Mouse (Mus musculus): ENCODE measurements around the gene Agap1. TPM values are rescaled to one million over a fixed set of nuclear protein-coding genes. Genes with fewer than 3 reads are reported as not detected.
A peak's percentile ranks its signal among the peaks of the same experiment; 100 is the strongest.

Gene Agap1
- polyA plus RNA-seq, 1 experiment from 2014 or later, result 31.9 TPM

GRCm38 (mm10) chr1:89716234-89716633 is 261.6 kb downstream of the Agap1 start:
- H3K4me1 ChIP-seq (ENCODE audit: control insufficient read depth, insufficient read depth, low read depth, low read length), result peaks cover 20% of the 10 kb centered on the region
- no peak overlapping the region for H3K9ac ChIP-seq (ENCODE audit: low read depth, low read length)
- H3K4me3 ChIP-seq (ENCODE audit: low read length), result no peak overlapping the region
- no peak for ATAC-seq
- WGBS, result 90% methylated on average over 2 of the region's 2 CpGs
- no peaks in the 10 kb centered on the region for H3K27me3 ChIP-seq (replicated peaks; ENCODE audit: control insufficient read depth, insufficient read depth, low read length)
- no peaks in the 10 kb centered on the region for H3K9me3 ChIP-seq (ENCODE audit: control insufficient read depth, low read length)
- 0 out of 2 replicates have a peak, but pooled peaks cover 2% of the 10 kb centered on the region for H3K36me3 ChIP-seq (ENCODE audit: control insufficient read depth, insufficient read depth, low read length)
- no peak overlapping the region for H3K4me2 ChIP-seq (ENCODE audit: low read length)
- H3K27ac ChIP-seq (ENCODE audit: low read depth, low read length), result no peak overlapping the region

GRCm38 (mm10) chr1:89717100-89717499 is 262.5 kb downstream of the Agap1 start:
- H3K36me3 ChIP-seq (ENCODE audit: control insufficient read depth, insufficient read depth, low read length), result 0 out of 2 replicates have a peak, but pooled peaks cover 1% of the 10 kb centered on the region
- H3K9ac ChIP-seq (ENCODE audit: low read depth, low read length), result no peak overlapping the region
- no peaks in the 10 kb centered on the region for H3K9me3 ChIP-seq (ENCODE audit: control insufficient read depth, low read length)
- no peaks in the 10 kb centered on the region for H3K27me3 ChIP-seq (replicated peaks; ENCODE audit: control insufficient read depth, insufficient read depth, low read length)
- H3K4me3 ChIP-seq (ENCODE audit: low read length), result no peak overlapping the region
- no peak overlapping the region for H3K27ac ChIP-seq (ENCODE audit: low read depth, low read length)
- peaks cover 20% of the 10 kb centered on the region for H3K4me1 ChIP-seq (ENCODE audit: control insufficient read depth, insufficient read depth, low read depth, low read length)
- H3K4me2 ChIP-seq (ENCODE audit: low read length), result no peak overlapping the region
- ATAC-seq, result no peak
- WGBS, result 91% methylated on average over 4 of the region's 4 CpGs

- H3K9ac ChIP-seq (ENCODE audit: low read depth, low read length), result no peak overlapping the region
- peaks cover 16% of the 10 kb centered on the region for H3K4me1 ChIP-seq (ENCODE audit: control insufficient read depth, insufficient read depth, low read depth, low read length)
- no peak overlapping the region for H3K4me3 ChIP-seq (ENCODE audit: low read length)
- no peak overlapping the region for H3K4me2 ChIP-seq (ENCODE audit: low read length)
- no peak for ATAC-seq
- no peak overlapping the region for H3K27ac ChIP-seq (ENCODE audit: low read depth, low read length)
- 49% methylated on average over 7 of the region's 7 CpGs for WGBS
- no peaks in the 10 kb centered on the region for H3K9me3 ChIP-seq (ENCODE audit: control insufficient read depth, low read length)
- no peaks in the 10 kb centered on the region for H3K36me3 ChIP-seq (ENCODE audit: control insufficient read depth, insufficient read depth, low read length)
- no peaks in the 10 kb centered on the region for H3K27me3 ChIP-seq (replicated peaks; ENCODE audit: control insufficient read depth, insufficient read depth, low read length)
Measured at GRCm38 (mm10) chr1:89718782-89719403, 264.3 kb downstream of the Agap1 start.

GRCm38 (mm10) chr1:89724141-89724540 is 269.5 kb downstream of the Agap1 start:
- peaks cover 7% of the 10 kb centered on the region; the same call in 1 of the 2 replicates for H3K36me3 ChIP-seq (ENCODE audit: control insufficient read depth, insufficient read depth, low read length)
- no peak for ATAC-seq
- peaks cover 7% of the 10 kb centered on the region for H3K4me1 ChIP-seq (ENCODE audit: control insufficient read depth, insufficient read depth, low read depth, low read length)

GRCm38 (mm10) chr1:89724555-89724954 is 269.9 kb downstream of the Agap1 start:
- H3K9me3 ChIP-seq (ENCODE audit: control insufficient read depth, low read length), result no peaks in the 10 kb centered on the region
- no peak overlapping the region for H3K4me2 ChIP-seq (ENCODE audit: low read length)
- H3K9ac ChIP-seq (ENCODE audit: low read depth, low read length), result no peak overlapping the region
- H3K27me3 ChIP-seq (replicated peaks; ENCODE audit: control insufficient read depth, insufficient read depth, low read length), result no peaks in the 10 kb centered on the region
- ATAC-seq, result no peak; the same call in 1 of the 2 replicates
- H3K4me1 ChIP-seq (ENCODE audit: control insufficient read depth, insufficient read depth, low read depth, low read length), result peaks cover 7% of the 10 kb centered on the region
- peaks cover 7% of the 10 kb centered on the region; the same call in 1 of the 2 replicates for H3K36me3 ChIP-seq (ENCODE audit: control insufficient read depth, insufficient read depth, low read length)
- H3K4me3 ChIP-seq (ENCODE audit: low read length), result no peak overlapping the region
- 0 out of 2 replicates have a peak overlapping the region, but pooled peaks have one; percentile 21 for H3K27ac ChIP-seq (ENCODE audit: low read depth, low read length)
- 84% methylated on average over 6 of the region's 6 CpGs for WGBS

More at GRCm38 (mm10) chr1:89724141-89724540, 269.5 kb downstream of the Agap1 start:
- Histone ChIP-seq H3K9me3 (ENCODE audit: control insufficient read depth, low read length) (no peaks in the 10 kb centered on the region), H3K27me3 (replicated peaks; ENCODE audit: control insufficient read depth, insufficient read depth, low read length) (no peaks in the 10 kb centered on the region), H3K9ac (ENCODE audit: low read depth, low read length) (no peak overlapping the region), H3K4me3 (ENCODE audit: low read length) (no peak overlapping the region), H3K27ac (ENCODE audit: low read depth, low read length) (no peak overlapping the region), H3K4me2 (ENCODE audit: low read length) (no peak overlapping the region)
- WGBS, result 41% methylated on average over 3 of the region's 3 CpGs

- 57% methylated on average over 9 of the region's 9 CpGs for WGBS
- H3K27ac ChIP-seq (ENCODE audit: low read depth, low read length), result 0 out of 2 replicates have a peak overlapping the region, but pooled peaks have one; percentile 21
Measured at GRCm38 (mm10) chr1:89724957-89725356, 270.4 kb downstream of the Agap1 start.

GRCm38 (mm10) chr1:89728481-89728880 is 273.9 kb downstream of the Agap1 start:
- H3K4me1 ChIP-seq (ENCODE audit: control insufficient read depth, insufficient read depth, low read depth, low read length), result peaks cover 7% of the 10 kb centered on the region
- no peak overlapping the region for H3K27ac ChIP-seq (ENCODE audit: low read depth, low read length)
- no peak overlapping the region for H3K4me3 ChIP-seq (ENCODE audit: low read length)
- ATAC-seq, result no peak
- H3K36me3 ChIP-seq (ENCODE audit: control insufficient read depth, insufficient read depth, low read length), result peaks cover 7% of the 10 kb centered on the region; the same call in 1 of the 2 replicates
- H3K9ac ChIP-seq (ENCODE audit: low read depth, low read length), result no peak overlapping the region
- 71% methylated on average over 6 of the region's 6 CpGs for WGBS
- no peak overlapping the region for H3K4me2 ChIP-seq (ENCODE audit: low read length)
- H3K9me3 ChIP-seq (ENCODE audit: control insufficient read depth, low read length), result no peaks in the 10 kb centered on the region
- no peaks in the 10 kb centered on the region for H3K27me3 ChIP-seq (replicated peaks; ENCODE audit: control insufficient read depth, insufficient read depth, low read length)

More at GRCm38 (mm10) chr1:89724957-89725356, 270.4 kb downstream of the Agap1 start:
- Histone ChIP-seq H3K9ac (ENCODE audit: low read depth, low read length) (no peak overlapping the region), H3K4me3 (ENCODE audit: low read length) (no peak overlapping the region), H3K27me3 (replicated peaks; ENCODE audit: control insufficient read depth, insufficient read depth, low read length) (no peaks in the 10 kb centered on the region), H3K9me3 (ENCODE audit: control insufficient read depth, low read length) (no peaks in the 10 kb centered on the region), H3K4me2 (ENCODE audit: low read length) (no peak overlapping the region), H3K36me3 (ENCODE audit: control insufficient read depth, insufficient read depth, low read length) (peaks cover 7% of the 10 kb centered on the region; the same call in 1 of the 2 replicates), H3K4me1 (ENCODE audit: control insufficient read depth, insufficient read depth, low read depth, low read length) (peaks cover 7% of the 10 kb centered on the region)
- no peak for ATAC-seq

GRCm38 (mm10) chr1:89730589-89731195 is 276.1 kb downstream of the Agap1 start:
- Histone ChIP-seq H3K4me3 (ENCODE audit: low read length) (no peak overlapping the region), H3K9me3 (ENCODE audit: control insufficient read depth, low read length) (no peaks in the 10 kb centered on the region), H3K27me3 (replicated peaks; ENCODE audit: control insufficient read depth, insufficient read depth, low read length) (no peaks in the 10 kb centered on the region), H3K36me3 (ENCODE audit: control insufficient read depth, insufficient read depth, low read length) (peaks cover 7% of the 10 kb centered on the region; the same call in 1 of the 2 replicates), H3K4me2 (ENCODE audit: low read length) (no peak overlapping the region), H3K4me1 (ENCODE audit: control insufficient read depth, insufficient read depth, low read depth, low read length) (peaks cover 7% of the 10 kb centered on the region), H3K9ac (ENCODE audit: low read depth, low read length) (no peak overlapping the region), H3K27ac (ENCODE audit: low read depth, low read length) (no peak overlapping the region)
- ATAC-seq, result no peak
- WGBS, result 85% methylated on average over 13 of the region's 13 CpGs

GRCm38 (mm10) chr1:89734368-89734767 is 279.8 kb downstream of the Agap1 start:
- H3K36me3 ChIP-seq (ENCODE audit: control insufficient read depth, insufficient read depth, low read length), result no peaks in the 10 kb centered on the region
- no peak overlapping the region for H3K4me2 ChIP-seq (ENCODE audit: low read length)
- 0 out of 2 replicates have a peak, but pooled peaks have one; percentile 34 for ATAC-seq
- H3K27ac ChIP-seq (ENCODE audit: low read depth, low read length), result no peak overlapping the region; the same call in 1 of the 2 replicates
- no peak overlapping the region for H3K9ac ChIP-seq (ENCODE audit: low read depth, low read length)
- H3K4me3 ChIP-seq (ENCODE audit: low read length), result no peak overlapping the region
- 42% methylated on average over 9 of the region's 9 CpGs for WGBS
- peaks cover 16% of the 10 kb centered on the region for H3K4me1 ChIP-seq (ENCODE audit: control insufficient read depth, insufficient read depth, low read depth, low read length)
- no peaks in the 10 kb centered on the region for H3K27me3 ChIP-seq (replicated peaks; ENCODE audit: control insufficient read depth, insufficient read depth, low read length)
- H3K9me3 ChIP-seq (ENCODE audit: control insufficient read depth, low read length), result no peaks in the 10 kb centered on the region
